Mouse (Mus musculus) bone marrow, adult 2 months (tissue): ENCODE measurements at regions not wholly inside any gene's neighbourhood (a gene's known extent, or its start where the extent isn't known, plus 50 kb on each side); places are given as distances from the start of the nearest gene placed in this dataset.
"Not testable (repeated sequence)": the region's sequence is repeated elsewhere in the genome, so short reads cannot be mapped to it uniquely, and the experiment has no call there.

ENCODE experiments used
- CTCF ChIP-seq: fragments of 200-500 bp; IDR thresholded peaks from 2 replicates; pipeline ENCODE4 v1.5.1; 2011; ENCODE audit warnings: low read length, control low read depth; ENCODE audit not compliant: control insufficient read depth, insufficient read depth
- POLR2A ChIP-seq: fragments of 200-500 bp; IDR thresholded peaks from 2 replicates; pipeline ENCODE4 v1.6.1; 2011; ENCODE audit warnings: low read depth, mild to moderate bottlenecking, control low read depth, low read length, borderline replicate concordance; ENCODE audit not compliant: control insufficient read depth

GRCm38 (mm10) chrX:94798183-94798619, 73.8 kb downstream of the Zxdb start:
- not testable (repeated sequence) for TF ChIP-seq CTCF, POLR2A
